Mouse (Mus musculus): ENCODE results near the gene Gpr25. TPM values are rescaled to one million over a fixed set of nuclear protein-coding genes. Genes with fewer than 3 reads are reported as not detected.

Gpr25 gene
- total RNA-seq, 1 experiment from 2014 or later, result not detected

GRCm38 (mm10) chr1:136238495-136238894 is 22.2 kb downstream of the Gpr25 start:
- ATAC-seq (ENCODE audit: extremely low read depth, insufficient number of reproducible peaks, low FRiP score, poor library complexity, severe bottlenecking), result no peak

- no peak for ATAC-seq (ENCODE audit: extremely low read depth, insufficient number of reproducible peaks, low FRiP score, poor library complexity, severe bottlenecking)
These were observed 26.0 kb downstream of the Gpr25 start for GRCm38 (mm10) chr1:136234595-136235092.

- peak; percentile 18; the same call in 1 of the 2 replicates for ATAC-seq (ENCODE audit: extremely low read depth, insufficient number of reproducible peaks, low FRiP score, poor library complexity, severe bottlenecking)
These were observed 26.6 kb downstream of the Gpr25 start, which contains the start of gene Inava for GRCm38 (mm10) chr1:136233892-136234594. Inava (minus strand) TSS chr1:136234264.

- ATAC-seq (ENCODE audit: extremely low read depth, insufficient number of reproducible peaks, low FRiP score, poor library complexity, severe bottlenecking), result no peak
These were observed 27.5 kb downstream of the Gpr25 start for GRCm38 (mm10) chr1:136232986-136233790.

GRCm38 (mm10) chr1:136232285-136232926 is 28.3 kb downstream of the Gpr25 start:
- ATAC-seq (ENCODE audit: extremely low read depth, insufficient number of reproducible peaks, low FRiP score, poor library complexity, severe bottlenecking), result no peak

- ATAC-seq (ENCODE audit: extremely low read depth, insufficient number of reproducible peaks, low FRiP score, poor library complexity, severe bottlenecking), result no peak
These were observed 29.1 kb downstream of the Gpr25 start for GRCm38 (mm10) chr1:136231596-136231995.

GRCm38 (mm10) chr1:136230201-136230600 is 30.5 kb downstream of the Gpr25 start:
- ATAC-seq (ENCODE audit: extremely low read depth, insufficient number of reproducible peaks, low FRiP score, poor library complexity, severe bottlenecking), result no peak

- no peak for ATAC-seq (ENCODE audit: extremely low read depth, insufficient number of reproducible peaks, low FRiP score, poor library complexity, severe bottlenecking)
These were observed 31.7 kb downstream of the Gpr25 start for GRCm38 (mm10) chr1:136229040-136229373.

GRCm38 (mm10) chr1:136228328-136229039 is 32.2 kb downstream of the Gpr25 start:
- ATAC-seq (ENCODE audit: extremely low read depth, insufficient number of reproducible peaks, low FRiP score, poor library complexity, severe bottlenecking), result no peak

GRCm38 (mm10) chr1:136227870-136228269 is 32.8 kb downstream of the Gpr25 start:
- no peak for ATAC-seq (ENCODE audit: extremely low read depth, insufficient number of reproducible peaks, low FRiP score, poor library complexity, severe bottlenecking)

GRCm38 (mm10) chr1:136226626-136227025 is 34.0 kb downstream of the Gpr25 start:
- ATAC-seq (ENCODE audit: extremely low read depth, insufficient number of reproducible peaks, low FRiP score, poor library complexity, severe bottlenecking), result no peak

- ATAC-seq (ENCODE audit: extremely low read depth, insufficient number of reproducible peaks, low FRiP score, poor library complexity, severe bottlenecking), result no peak
These were observed 34.8 kb downstream of the Gpr25 start for GRCm38 (mm10) chr1:136225846-136226245.

GRCm38 (mm10) chr1:136223758-136224342 is 36.8 kb downstream of the Gpr25 start:
- no peak for ATAC-seq (ENCODE audit: extremely low read depth, insufficient number of reproducible peaks, low FRiP score, poor library complexity, severe bottlenecking)

GRCm38 (mm10) chr1:136222386-136222785 is 38.3 kb downstream of the Gpr25 start:
- no peak for ATAC-seq (ENCODE audit: extremely low read depth, insufficient number of reproducible peaks, low FRiP score, poor library complexity, severe bottlenecking)

- ATAC-seq (ENCODE audit: extremely low read depth, insufficient number of reproducible peaks, low FRiP score, poor library complexity, severe bottlenecking), result no peak
These were observed 40.4 kb downstream of the Gpr25 start for GRCm38 (mm10) chr1:136220037-136220871.

GRCm38 (mm10) chr1:136214304-136214703 is 46.4 kb downstream of the Gpr25 start:
- ATAC-seq (ENCODE audit: extremely low read depth, insufficient number of reproducible peaks, low FRiP score, poor library complexity, severe bottlenecking), result no peak

GRCm38 (mm10) chr1:136212803-136213202 is 47.9 kb downstream of the Gpr25 start, which contains the start of gene Mroh3:
Mroh3 (minus strand) TSS chr1:136212828.
- peak; percentile 52; the same call in 1 of the 2 replicates for ATAC-seq (ENCODE audit: extremely low read depth, insufficient number of reproducible peaks, low FRiP score, poor library complexity, severe bottlenecking)

Measured in neutrophil, adult 5-6 weeks (primary cell).